Mouse (Mus musculus) embryonic facial prominence, embryonic 13.5 days (tissue): ENCODE data around the gene Plcb1. TPM values are rescaled to one million over a fixed set of nuclear protein-coding genes. Genes with fewer than 3 reads are reported as not detected.

Source experiments
- ATAC-seq: fragments of 200-750 bp; cut with Nextera tagmentation; 2 replicates; pipeline ENCODE4 v1.8.0; 2017; ENCODE audit warnings: low read depth; ENCODE audit not compliant: insufficient number of reproducible peaks, insufficient read depth, low FRiP score, low TSS enrichment
- H3K27ac ChIP-seq: fragments of 300-500 bp; sonication (generic); 2 replicates; pipeline ENCODE4 v1.5.1; 2015; ENCODE audit warnings: moderate library complexity, mild to moderate bottlenecking, inconsistent platforms
- H3K27me3 ChIP-seq: fragments of 300-500 bp; sonication (generic); 2 replicates; pipeline ENCODE4 v1.6.1; 2015; ENCODE audit warnings: mild to moderate bottlenecking, inconsistent platforms
- H3K36me3 ChIP-seq: fragments of 300-500 bp; sonication (generic); 2 replicates; pipeline ENCODE4 v1.6.1; 2015; ENCODE audit warnings: mild to moderate bottlenecking, inconsistent platforms
- H3K4me1 ChIP-seq: fragments of 300-500 bp; sonication (generic); 2 replicates; pipeline ENCODE4 v1.6.1; 2015; ENCODE audit warnings: inconsistent platforms
- H3K4me2 ChIP-seq: fragments of 300-500 bp; sonication (generic); 2 replicates; pipeline ENCODE4 v1.6.1; 2015; ENCODE audit warnings: moderate library complexity, mild to moderate bottlenecking, inconsistent platforms
- H3K4me3 ChIP-seq: fragments of 300-500 bp; sonication (generic); 2 replicates; pipeline ENCODE4 v1.5.1; 2015; ENCODE audit warnings: mild to moderate bottlenecking, inconsistent platforms
- H3K9ac ChIP-seq: fragments of 300-500 bp; sonication (generic); 2 replicates; pipeline ENCODE4 v1.6.1; 2015; ENCODE audit warnings: mild to moderate bottlenecking, inconsistent platforms
- H3K9me3 ChIP-seq: fragments of 300-500 bp; sonication (generic); 2 replicates; pipeline ENCODE4 v1.6.1; 2016; ENCODE audit warnings: inconsistent platforms
- WGBS: fragments of 180-500 bp; shearing (Covaris S2); methylation state at CpG from one replicate; pipeline ENCODE4 v1.1.7; 2015; ENCODE audit warnings: mixed read lengths; 5-methylcytosine and 5-hydroxymethylcytosine counted together
- polyA plus RNA-seq: library from polyadenylated mRNA; unstranded; fragments of >200 nt; fragmentation: Nextera tagmentation; extraction: Ambion mirVana; gene quantifications from 2 replicates; pipeline ENCODE4 v1.2.1, GENCODE M21; 2015

Gene Plcb1
- polyA plus RNA-seq, 1 experiment from 2014 or later, result 18.3 TPM

DNA sequence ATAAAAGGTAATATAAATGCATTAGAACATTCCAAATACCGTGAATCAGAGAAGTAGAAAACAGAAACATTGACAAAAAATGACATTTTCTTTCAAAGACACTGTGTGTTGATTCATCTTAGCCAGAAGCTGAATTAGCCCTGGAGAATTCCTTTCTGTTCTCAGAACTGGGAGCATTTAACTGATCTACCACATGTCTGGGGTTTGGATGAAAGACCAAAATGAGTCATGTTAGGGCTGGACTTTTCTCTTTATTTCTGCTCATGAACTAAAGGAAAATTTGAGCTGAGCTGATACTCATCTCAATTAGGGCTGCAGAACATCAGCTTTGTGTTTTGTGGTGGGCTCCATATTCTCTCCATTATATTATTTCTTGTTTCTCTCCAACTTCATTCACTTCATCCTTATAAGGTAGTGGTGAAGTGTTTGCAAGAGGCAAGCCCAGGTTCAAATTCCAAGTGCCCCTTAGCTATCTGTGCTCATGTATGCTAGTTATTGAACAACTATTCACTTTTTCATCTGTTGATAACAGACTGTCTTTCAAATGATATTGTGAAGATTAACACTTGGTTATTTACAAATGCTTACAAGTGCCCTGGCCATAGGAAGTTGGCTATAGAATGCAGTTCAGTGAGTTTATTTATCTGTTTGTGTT lies 456.9 kb downstream of the Plcb1 start:
- Histone ChIP-seq H3K27ac (no peak overlapping the region), H3K27me3 (no peaks in the 10 kb centered on the region), H3K4me3 (no peak overlapping the region), H3K9me3 (no peaks in the 10 kb centered on the region), H3K4me1 (no peaks in the 10 kb centered on the region), H3K9ac (no peak overlapping the region), H3K36me3 (no peaks in the 10 kb centered on the region), H3K4me2 (no peak overlapping the region)
- WGBS, result 62% methylated on average over 1 of the region's 1 CpGs
- ATAC-seq, result no peak

DNA sequence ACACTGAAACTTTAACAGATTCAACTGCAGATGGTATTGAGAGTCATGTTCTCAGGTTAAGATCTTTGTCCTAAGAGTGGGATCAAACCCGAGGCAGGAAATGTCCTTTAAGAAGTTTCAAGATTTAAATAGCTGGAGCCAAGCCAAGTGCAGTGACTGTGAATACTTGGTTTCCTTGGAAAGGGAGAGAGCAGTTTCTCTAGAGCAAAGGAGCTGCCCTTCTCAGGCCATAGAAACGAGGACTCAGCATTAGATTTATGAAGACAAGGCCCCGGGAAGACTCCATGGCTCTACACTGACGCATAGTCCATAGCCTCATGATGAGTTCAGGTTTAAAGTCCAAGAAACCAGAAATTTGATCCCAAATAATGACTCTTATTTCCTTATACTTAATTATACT lies 457.9 kb downstream of the Plcb1 start:
- Histone ChIP-seq H3K4me3 (no peak overlapping the region), H3K27ac (no peak overlapping the region), H3K4me1 (no peaks in the 10 kb centered on the region), H3K36me3 (no peaks in the 10 kb centered on the region), H3K27me3 (no peaks in the 10 kb centered on the region), H3K4me2 (no peak overlapping the region), H3K9me3 (no peaks in the 10 kb centered on the region), H3K9ac (no peak overlapping the region)
- ATAC-seq, result no peak
- 63% methylated on average over 4 of the region's 4 CpGs for WGBS

GRCm38 (mm10) chr2:135249925-135250324 lies 464.1 kb downstream of the Plcb1 start:
- Histone ChIP-seq H3K27ac (no peak overlapping the region), H3K4me1 (no peaks in the 10 kb centered on the region), H3K4me2 (no peak overlapping the region), H3K9me3 (no peaks in the 10 kb centered on the region), H3K36me3 (no peaks in the 10 kb centered on the region), H3K27me3 (no peaks in the 10 kb centered on the region), H3K4me3 (no peak overlapping the region), H3K9ac (no peak overlapping the region)
- WGBS, result 89% methylated on average over 2 of the region's 2 CpGs
- ATAC-seq, result no peak

GRCm38 (mm10) chr2:135251821-135252315 lies 466.0 kb downstream of the Plcb1 start:
- no peak for ATAC-seq
- no peaks in the 10 kb centered on the region for H3K36me3 ChIP-seq
- no peak overlapping the region for H3K4me2 ChIP-seq
- no peak overlapping the region for H3K9ac ChIP-seq
- no peaks in the 10 kb centered on the region for H3K4me1 ChIP-seq
- no peaks in the 10 kb centered on the region for H3K9me3 ChIP-seq
- WGBS, result 90% methylated on average over 3 of the region's 3 CpGs
- H3K27ac ChIP-seq, result no peak overlapping the region
- H3K4me3 ChIP-seq, result no peak overlapping the region
- H3K27me3 ChIP-seq, result no peaks in the 10 kb centered on the region

DNA sequence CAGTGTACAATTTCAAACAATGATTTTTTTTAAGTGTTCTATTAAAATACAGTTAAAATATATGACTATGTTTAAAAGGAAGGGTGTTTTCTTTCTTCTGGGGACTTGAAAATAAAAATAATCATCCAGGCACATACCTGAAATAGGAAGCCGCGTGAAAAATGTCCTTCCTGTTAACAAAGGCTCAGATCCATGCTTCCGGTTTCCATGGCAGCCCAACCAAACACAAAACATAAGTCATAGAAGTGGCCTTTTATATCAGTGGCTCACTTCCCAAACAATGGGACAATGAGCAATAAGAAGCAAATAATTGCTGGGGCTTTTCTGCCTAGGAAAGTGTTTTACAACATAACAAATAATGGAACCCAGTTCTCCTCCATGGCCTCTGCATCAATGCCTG lies 473.3 kb downstream of the Plcb1 start:
- Histone ChIP-seq H3K4me3 (no peak overlapping the region), H3K4me1 (no peaks in the 10 kb centered on the region), H3K9me3 (no peaks in the 10 kb centered on the region), H3K27me3 (no peaks in the 10 kb centered on the region), H3K9ac (no peak overlapping the region), H3K4me2 (no peak overlapping the region), H3K27ac (no peak overlapping the region), H3K36me3 (no peaks in the 10 kb centered on the region)
- WGBS, result 77% methylated on average over 3 of the region's 3 CpGs
- no peak for ATAC-seq

- WGBS, result 80% methylated on average over 2 of the region's 2 CpGs
- Histone ChIP-seq H3K4me1 (no peaks in the 10 kb centered on the region), H3K27ac (no peak overlapping the region), H3K36me3 (no peaks in the 10 kb centered on the region), H3K9me3 (no peaks in the 10 kb centered on the region), H3K27me3 (no peaks in the 10 kb centered on the region), H3K9ac (no peak overlapping the region), H3K4me2 (no peak overlapping the region), H3K4me3 (no peak overlapping the region)
- ATAC-seq, result no peak
Observed at GRCm38 (mm10) chr2:135263943-135264342, 478.1 kb downstream of the Plcb1 start.

DNA sequence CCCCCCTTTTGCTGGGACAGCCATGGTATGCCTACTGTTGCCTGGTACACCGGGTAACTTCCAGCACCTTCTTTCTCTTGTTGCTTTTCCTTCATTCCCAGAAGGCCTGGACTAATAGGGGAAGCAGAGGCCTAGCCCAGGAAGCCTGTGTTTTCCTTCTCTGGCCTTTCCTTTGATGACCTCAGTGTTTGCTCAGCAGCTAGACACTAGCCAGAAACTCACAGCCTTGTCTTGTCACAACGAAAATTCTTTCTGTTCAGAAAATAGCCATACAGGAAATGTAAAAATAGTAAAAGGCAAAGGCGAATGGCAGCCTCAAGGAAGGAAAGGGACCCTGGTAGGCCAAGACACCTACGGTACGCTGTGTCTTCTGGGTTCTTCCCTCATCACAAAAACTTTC lies 489.1 kb downstream of the Plcb1 start:
- Histone ChIP-seq H3K27me3 (no peaks in the 10 kb centered on the region), H3K27ac (no peak overlapping the region), H3K9ac (no peak overlapping the region), H3K36me3 (no peaks in the 10 kb centered on the region), H3K4me2 (no peak overlapping the region), H3K4me1 (no peaks in the 10 kb centered on the region), H3K4me3 (no peak overlapping the region), H3K9me3 (no peaks in the 10 kb centered on the region)
- ATAC-seq, result no peak
- 78% methylated on average over 5 of the region's 5 CpGs for WGBS

DNA sequence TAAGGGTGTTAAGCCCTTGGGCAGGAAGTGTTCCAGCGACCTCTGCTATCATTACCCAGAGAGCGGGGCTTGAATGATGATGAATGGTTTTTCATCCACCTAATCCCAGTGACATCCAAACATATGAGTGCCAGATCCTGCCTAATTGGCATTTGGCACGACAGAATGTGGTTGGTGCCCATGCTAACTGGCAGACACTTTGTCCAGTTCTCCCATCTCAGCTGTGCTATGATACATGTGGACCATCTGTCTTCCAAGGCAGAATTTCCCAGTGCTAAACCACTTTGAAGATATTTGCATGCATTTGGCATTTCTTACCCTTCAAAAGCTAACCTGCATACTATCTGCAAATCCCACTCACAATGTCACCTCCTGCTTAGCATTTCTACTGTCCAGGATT lies 492.6 kb downstream of the Plcb1 start:
- Histone ChIP-seq H3K4me3 (no peak overlapping the region), H3K9ac (no peak overlapping the region), H3K9me3 (no peaks in the 10 kb centered on the region), H3K4me1 (no peaks in the 10 kb centered on the region), H3K27ac (no peak overlapping the region), H3K27me3 (no peaks in the 10 kb centered on the region), H3K36me3 (no peaks in the 10 kb centered on the region), H3K4me2 (no peak overlapping the region)
- 71% methylated on average over 3 of the region's 3 CpGs for WGBS
- no peak for ATAC-seq

DNA sequence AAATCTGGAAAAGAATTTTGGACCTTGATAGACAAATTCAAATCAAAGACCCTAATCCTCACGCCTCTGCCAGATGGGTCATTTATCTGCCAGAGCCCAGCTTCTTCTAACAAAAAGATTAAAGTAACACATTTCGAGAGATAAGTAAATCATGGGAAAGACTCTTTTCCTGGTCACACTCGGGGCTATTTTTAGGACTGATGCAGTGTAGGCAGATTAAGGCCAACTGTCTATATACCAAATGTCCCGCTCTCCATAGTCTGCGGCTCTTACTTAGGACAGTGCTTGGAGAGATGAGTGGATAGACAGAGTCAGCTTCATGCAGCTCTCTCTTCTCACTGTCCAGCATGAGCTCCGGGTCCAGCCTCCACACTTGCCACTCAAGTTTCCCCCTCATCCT lies 493.2 kb downstream of the Plcb1 start:
- H3K27ac ChIP-seq, result no peak overlapping the region
- ATAC-seq, result no peak
- no peak overlapping the region for H3K9ac ChIP-seq
- 86% methylated on average over 6 of the region's 6 CpGs for WGBS
- no peak overlapping the region for H3K4me3 ChIP-seq
- no peaks in the 10 kb centered on the region for H3K27me3 ChIP-seq
- no peaks in the 10 kb centered on the region for H3K9me3 ChIP-seq
- no peak overlapping the region for H3K4me2 ChIP-seq
- no peaks in the 10 kb centered on the region for H3K4me1 ChIP-seq
- H3K36me3 ChIP-seq, result no peaks in the 10 kb centered on the region

- WGBS, result 64% methylated on average over 3 of the region's 3 CpGs
- no peak for ATAC-seq
- Histone ChIP-seq H3K36me3 (no peaks in the 10 kb centered on the region), H3K27ac (no peak overlapping the region), H3K9me3 (no peaks in the 10 kb centered on the region), H3K4me1 (no peaks in the 10 kb centered on the region), H3K27me3 (no peaks in the 10 kb centered on the region), H3K9ac (no peak overlapping the region), H3K4me3 (no peak overlapping the region), H3K4me2 (no peak overlapping the region)
Observed at GRCm38 (mm10) chr2:135283783-135284182, 497.9 kb downstream of the Plcb1 start.

- no peaks in the 10 kb centered on the region for H3K27me3 ChIP-seq
- no peaks in the 10 kb centered on the region for H3K9me3 ChIP-seq
- 83% methylated on average over 8 of the region's 8 CpGs for WGBS
- H3K4me2 ChIP-seq, result no peak overlapping the region
- no peak for ATAC-seq
- H3K4me3 ChIP-seq, result no peak overlapping the region
- H3K27ac ChIP-seq, result no peak overlapping the region
- no peaks in the 10 kb centered on the region for H3K4me1 ChIP-seq
- H3K36me3 ChIP-seq, result no peaks in the 10 kb centered on the region
- no peak overlapping the region for H3K9ac ChIP-seq
Observed at GRCm38 (mm10) chr2:135296184-135296769, 510.4 kb downstream of the Plcb1 start.

- H3K9ac ChIP-seq, result no peak overlapping the region
- H3K4me1 ChIP-seq, result no peaks in the 10 kb centered on the region
- H3K9me3 ChIP-seq, result no peaks in the 10 kb centered on the region
- no peaks in the 10 kb centered on the region for H3K27me3 ChIP-seq
- H3K4me2 ChIP-seq, result no peak overlapping the region
- ATAC-seq, result no peak
- WGBS, result 53% methylated on average over 1 of the region's 1 CpGs
- H3K4me3 ChIP-seq, result no peak overlapping the region
- H3K36me3 ChIP-seq, result no peaks in the 10 kb centered on the region
- no peak overlapping the region for H3K27ac ChIP-seq
Observed at GRCm38 (mm10) chr2:135300480-135300879, 514.6 kb downstream of the Plcb1 start.
